Mouse (Mus musculus) layer of hippocampus, postnatal 10 days (tissue): Measurements from ENCODE around the gene Rpl28. TPM values are rescaled to one million over a fixed set of nuclear protein-coding genes. Genes with fewer than 3 reads are reported as not detected.

Experiments used
- DNase-seq, 2 experiments: peaks; one replicate each; pipeline ENCODE4 v3.0.0; 2021; ENCODE audit warnings: low spot score in 2 of 2
- total RNA-seq, 2 experiments: library from RNA; stranded (reverse); gene quantifications; 2 replicates each; pipeline ENCODE4 v1.2.3; 2021

The Rpl28 gene
- total RNA-seq, 2 experiments from 2014 or later: 540 to 663 TPM

DNA sequence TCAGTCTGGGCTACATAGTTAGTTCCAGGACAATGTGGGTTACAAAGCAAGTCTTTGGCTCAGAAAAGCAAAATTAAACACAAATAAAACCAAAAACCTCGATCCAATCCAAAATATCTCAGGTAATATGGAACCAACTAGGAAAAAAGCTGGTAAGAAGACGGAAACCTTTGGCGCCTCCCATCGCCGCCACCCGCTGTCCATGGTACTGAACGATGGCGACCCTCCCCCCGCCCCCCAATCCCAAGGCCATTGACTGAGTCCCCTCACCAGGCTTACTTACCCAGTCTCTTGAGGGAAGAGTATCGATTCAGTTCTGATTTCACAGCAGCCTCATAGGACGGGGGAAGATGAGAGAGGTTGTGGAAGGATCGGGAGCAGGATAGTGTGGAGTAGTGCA lies 37.8 kb downstream of the Rpl28 start:
- no peak for DNase-seq

DNA sequence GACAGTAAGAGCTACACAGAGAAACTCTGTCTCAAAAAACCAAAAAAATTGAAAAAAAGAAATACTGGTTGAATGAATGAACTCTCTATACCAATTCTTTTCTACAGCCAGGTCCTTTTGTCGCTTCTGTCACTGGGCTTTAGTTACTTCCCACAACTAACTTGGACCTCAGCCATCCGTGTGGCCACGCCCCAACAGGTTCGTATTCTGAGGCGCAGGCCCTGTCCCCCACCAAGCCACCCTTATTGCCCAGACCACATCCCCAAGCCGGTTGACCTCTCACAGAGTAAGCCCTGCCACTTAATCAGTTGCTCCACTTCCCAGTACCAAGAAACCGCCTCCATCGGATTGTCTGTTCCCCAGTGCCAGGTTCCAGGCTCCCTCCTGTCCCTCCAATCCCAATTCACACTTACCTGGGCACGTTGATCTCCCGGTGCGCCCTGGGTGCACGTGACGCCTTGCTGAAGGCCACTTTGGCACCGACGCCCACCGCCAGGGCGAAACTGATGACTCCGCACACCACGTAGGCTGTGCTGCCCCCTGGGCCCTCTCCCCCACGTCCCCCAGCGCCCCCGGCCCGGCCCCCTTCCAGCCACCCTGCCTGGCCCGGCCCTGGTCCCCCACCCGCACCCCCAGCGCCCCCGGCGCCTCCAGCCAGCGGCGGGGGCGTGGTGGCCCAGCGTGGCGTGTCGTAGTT lies 43.1 kb downstream of the Rpl28 start:
- DNase-seq: peak in 1 of 2 experiments; percentile 26

DNA sequence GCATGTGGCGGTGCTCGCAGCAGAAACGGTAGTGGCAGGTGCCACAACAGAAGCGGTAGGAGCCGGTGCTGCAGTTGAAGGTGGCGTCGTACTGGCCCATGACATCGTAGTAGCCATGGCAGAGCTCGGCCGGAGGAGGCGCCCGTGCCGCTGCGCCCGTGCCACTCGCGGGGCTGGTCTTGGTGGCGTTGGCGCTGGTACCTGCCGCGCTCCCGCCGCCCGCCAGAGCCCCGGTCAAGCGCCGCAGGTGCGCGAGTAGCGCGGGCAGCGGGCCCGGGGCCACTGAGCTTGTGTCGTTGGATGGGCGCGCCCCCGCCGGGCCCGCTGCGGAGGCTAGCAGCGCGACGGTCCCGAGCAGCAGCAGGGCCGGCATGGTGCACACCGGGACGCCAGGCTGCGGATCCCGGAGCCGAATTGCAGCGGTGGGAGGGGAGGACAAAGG lies 43.7 kb downstream of the Rpl28 start:
- DNase-seq: peak; percentile 61 to 74

DNA sequence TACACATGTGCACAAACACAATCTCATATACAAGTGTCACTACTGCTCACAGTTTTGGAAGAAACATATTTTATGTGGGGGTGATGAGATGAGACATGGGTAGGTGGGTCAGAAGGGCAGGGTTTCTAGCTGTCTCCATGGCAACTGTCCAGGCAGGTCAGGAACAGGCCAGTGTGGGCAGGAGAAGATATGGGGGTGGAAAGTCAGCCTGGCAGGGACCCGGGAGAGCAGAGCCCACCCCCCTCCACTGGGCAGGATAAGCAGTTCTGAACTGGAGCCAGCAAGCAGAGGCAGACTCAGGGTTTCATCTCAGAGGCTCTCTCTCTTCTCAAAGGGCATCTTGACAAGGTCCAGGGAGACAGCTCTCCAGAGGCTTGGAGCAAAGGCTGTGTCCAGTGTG lies 45.0 kb downstream of the Rpl28 start:
- DNase-seq: no peak

DNA sequence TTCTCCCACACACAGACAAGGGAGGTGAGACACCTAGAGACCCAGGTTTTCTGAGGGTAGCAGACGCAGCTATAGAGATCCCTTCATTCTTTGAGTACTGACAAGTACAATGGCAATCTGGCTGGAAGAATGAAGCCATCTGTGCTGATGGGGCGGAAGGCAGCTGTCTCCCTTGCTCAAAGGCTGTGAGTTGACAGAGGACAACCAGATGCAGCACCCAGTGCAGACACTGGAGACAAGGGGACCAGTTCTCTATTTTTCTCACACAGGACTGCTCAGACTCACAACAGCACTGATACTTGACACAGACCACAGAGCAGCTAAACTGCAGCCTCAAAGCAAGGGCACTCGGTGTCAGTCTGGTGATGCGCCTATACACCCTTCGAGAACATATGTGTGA lies 49.4 kb downstream of the Rpl28 start:
- DNase-seq: peak; percentile 46

DNA sequence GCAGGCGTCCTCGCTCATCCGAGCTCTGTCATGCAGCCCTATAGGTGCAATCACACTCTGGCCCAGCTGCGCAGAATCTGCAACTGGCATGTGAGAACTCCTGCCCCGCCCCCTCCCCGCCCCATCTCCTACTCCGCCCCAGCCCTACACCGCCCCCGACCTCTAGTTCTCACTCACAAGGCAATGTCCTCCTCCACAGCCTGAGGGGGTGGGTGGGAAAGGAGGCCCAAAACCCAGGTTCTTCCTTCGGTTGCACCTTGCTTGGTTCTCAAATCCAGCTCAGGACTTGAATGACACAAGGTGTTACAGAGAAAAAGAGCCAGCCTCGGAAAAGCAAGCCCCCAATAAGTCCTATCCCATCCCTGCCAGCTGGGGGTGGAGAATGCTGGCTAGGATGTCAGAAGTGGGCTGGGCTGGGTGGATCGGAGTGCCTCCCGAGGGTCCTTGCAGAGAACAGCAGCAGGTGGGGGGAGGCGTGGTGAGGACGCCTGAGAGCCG lies 50.0 kb downstream of the Rpl28 start:
- DNase-seq: peak; percentile 31 to 59

DNA sequence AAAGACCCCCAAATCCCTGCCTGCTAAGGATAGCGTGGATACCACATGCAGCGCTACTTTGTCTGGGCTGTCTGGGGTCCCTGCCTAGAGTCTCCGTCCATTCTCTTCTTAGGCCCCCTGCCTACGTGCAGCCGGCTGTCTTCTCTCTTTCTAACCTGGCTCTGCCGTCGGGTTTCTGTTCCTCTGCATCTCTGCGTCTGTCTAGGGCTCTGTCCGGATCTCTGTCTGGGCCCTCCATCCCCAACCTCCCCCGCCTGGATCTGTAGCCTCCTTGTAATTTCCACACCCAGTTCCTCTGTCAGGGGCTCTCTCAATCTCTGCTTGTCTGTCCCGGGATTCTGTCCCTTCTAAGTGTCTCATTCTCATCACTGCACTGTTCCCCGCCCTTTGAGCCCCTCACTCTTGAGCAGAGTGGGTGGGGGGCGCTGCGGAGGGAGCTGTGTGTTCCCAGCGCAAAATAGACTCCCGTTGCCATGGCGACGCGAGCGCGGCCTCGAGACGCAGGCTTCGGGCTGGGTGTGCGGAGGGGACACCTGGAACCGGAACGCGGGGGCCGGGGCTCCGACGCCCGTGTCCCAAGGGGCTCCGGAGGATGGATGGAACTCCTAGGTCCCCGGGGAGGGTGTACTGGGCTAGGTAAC lies 51.0 kb downstream of the Rpl28 start:
- peak; percentile 79 to 83 for DNase-seq

DNA sequence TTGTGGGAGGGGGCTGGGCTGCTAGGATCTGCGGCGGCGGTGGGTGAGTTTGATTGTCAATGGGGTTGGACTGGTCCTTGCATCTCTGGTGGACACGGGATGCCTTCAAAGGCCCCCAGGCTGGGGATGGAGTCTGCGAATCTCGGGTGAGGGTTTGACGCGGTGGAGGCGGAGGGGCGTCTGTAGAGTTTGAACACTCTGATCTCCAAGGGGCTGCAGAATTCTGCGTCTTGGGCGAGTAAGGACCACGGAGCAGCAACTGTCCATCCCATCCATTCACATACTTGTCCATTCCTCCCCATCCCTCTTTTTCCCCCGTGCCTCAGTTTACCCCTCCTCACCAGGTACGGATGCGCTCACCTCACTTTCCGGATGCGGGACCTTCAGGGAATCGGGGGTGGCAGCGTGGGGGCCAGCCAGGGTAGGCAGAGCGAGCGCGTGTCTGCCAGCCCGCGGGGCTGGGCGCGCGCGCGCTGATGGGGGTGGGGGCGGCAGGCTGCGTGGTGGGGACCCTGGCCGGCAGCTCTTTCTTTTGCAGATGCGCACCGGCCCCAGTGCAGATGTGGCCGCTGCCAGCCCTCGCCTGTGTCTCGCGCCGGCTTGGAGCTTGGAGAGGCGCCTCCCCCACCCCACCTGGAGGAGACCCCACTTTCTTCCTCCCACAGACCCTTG lies 51.7 kb downstream of the Rpl28 start, which contains the start of gene Shisa7:
Gene Shisa7 (minus strand): TSS at position 452 of the 672 bp plus-strand sequence.
- DNase-seq: no peak

Other genes with a start within 250 kb of the Rpl28 start
- 100 to 1,000 TPM; 203 to 205 TPM for gene Syt5, start 245.3 kb upstream of the Rpl28 start, total RNA-seq
- gene Ptprh, start 188.8 kb upstream of the Rpl28 start, total RNA-seq: 1 to 10 TPM; 1.1 TPM
- 10 to 100 TPM; 13.9 to 18.5 TPM for gene Tmem86b, start 161.5 kb upstream of the Rpl28 start, total RNA-seq
- gene Ppp6r1, start 133.9 kb upstream of the Rpl28 start, total RNA-seq: 100 to 1,000 TPM; 112 to 121 TPM
- gene Hspbp1, start 107.8 kb upstream of the Rpl28 start, total RNA-seq: 10 to 100 TPM; 93.2 to 97.2 TPM
- gene Brsk1, start 102.3 kb upstream of the Rpl28 start, total RNA-seq: 100 to 1,000 TPM; 280 to 313 TPM
- not detected for gene Tmem150b, start 67.6 kb upstream of the Rpl28 start, total RNA-seq
- gene Kmt5c, start 52.8 kb upstream of the Rpl28 start, total RNA-seq: 10 to 100 TPM; 43.5 to 45.9 TPM
- 1 to 10 TPM; 6.5 to 9.8 TPM for gene Cox6b2, start 39.8 kb upstream of the Rpl28 start, total RNA-seq
- not detected for gene Fam71e2, start 21.6 kb upstream of the Rpl28 start, total RNA-seq
- gene Il11, start 10.0 kb upstream of the Rpl28 start, total RNA-seq: under 1 TPM; 0.38 to 0.41 TPM
- gene Tmem190, start 9.9 kb upstream of the Rpl28 start, total RNA-seq: not detected
- gene Tmem238, start 3.2 kb upstream of the Rpl28 start, total RNA-seq: 1 to 10 TPM; 4.3 to 5.4 TPM
- 100 to 1,000 TPM; 129 to 166 TPM for gene Ube2s, start 19.7 kb downstream of the Rpl28 start, total RNA-seq
- 100 to 1,000 TPM; 107 to 116 TPM for gene Shisa7, start 51.8 kb downstream of the Rpl28 start, total RNA-seq
- gene Isoc2b, start 77.4 kb downstream of the Rpl28 start, total RNA-seq: 1 to 10 TPM; 3.0 to 4.3 TPM
- gene Isoc2a, start 84.3 kb downstream of the Rpl28 start, total RNA-seq: 1 to 10 TPM; 7.2 to 8.2 TPM
- under 1 TPM in 1 of 2 experiments, not detected in 1; 0.45 TPM for gene Gm36210, start 113.6 kb downstream of the Rpl28 start, total RNA-seq
- gene Zfp628, start 122.3 kb downstream of the Rpl28 start, total RNA-seq: 10 to 100 TPM; 14.3 TPM
- gene Nat14, start 129.2 kb downstream of the Rpl28 start, total RNA-seq: 10 to 100 TPM; 57.9 to 67.4 TPM
- 1 to 10 TPM; 2.9 to 3.0 TPM for gene Ssc5d, start 132.9 kb downstream of the Rpl28 start, total RNA-seq
- gene Sbk2, start 171.5 kb downstream of the Rpl28 start, total RNA-seq: not detected
- gene Sbk3, start 178.3 kb downstream of the Rpl28 start, total RNA-seq: under 1 TPM; 0.40 to 0.57 TPM
- gene Zfp579, start 203.3 kb downstream of the Rpl28 start, total RNA-seq: 10 to 100 TPM; 38.2 to 46.0 TPM
- gene Zfp524, start 221.5 kb downstream of the Rpl28 start, total RNA-seq: 1 to 10 TPM; 4.5 TPM
- 10 to 100 TPM; 22.2 to 23.4 TPM for gene Fiz1, start 221.8 kb downstream of the Rpl28 start, total RNA-seq
- not detected for gene Gm44973, start 222.6 kb downstream of the Rpl28 start, total RNA-seq
- 10 to 100 TPM; 36.4 TPM for gene Zfp865, start 227.5 kb downstream of the Rpl28 start, total RNA-seq
- 10 to 100 TPM; 59.9 to 60.2 TPM for gene Ccdc106, start 227.7 kb downstream of the Rpl28 start, total RNA-seq
- not detected for gene 4632433K11Rik, start 241.2 kb downstream of the Rpl28 start, total RNA-seq
- 1 to 10 TPM; 5.4 to 5.8 TPM for gene Zfp784, start 245.6 kb downstream of the Rpl28 start, total RNA-seq